Mouse (Mus musculus) hindbrain, postnatal 0 days (tissue): ENCODE results near the gene Slc28a1. TPM values are rescaled to one million over a fixed set of nuclear protein-coding genes. Genes with fewer than 3 reads are reported as not detected.

Experiments used
- ATAC-seq: fragments of 200-750 bp; cut with Nextera tagmentation; 2 replicates; pipeline ENCODE4 v1.8.0; 2017; ENCODE audit warnings: mild to moderate bottlenecking, moderate TSS enrichment, moderate library complexity
- DNase-seq: peaks from one replicate; pipeline ENCODE4 v3.0.0-alpha.2; 2015; ENCODE audit warnings: low spot score
- H3K27ac ChIP-seq: fragments of 300-500 bp; sonication (generic); 2 replicates; pipeline ENCODE4 v1.5.1; 2014; ENCODE audit warnings: mild to moderate bottlenecking
- H3K27me3 ChIP-seq: fragments of 300-500 bp; sonication (generic); 2 replicates; pipeline ENCODE4 v1.6.1; 2014; ENCODE audit warnings: low read length, mixed read lengths; ENCODE audit not compliant: insufficient read depth
- H3K36me3 ChIP-seq: fragments of 300-500 bp; sonication (generic); 2 replicates; pipeline ENCODE4 v1.6.1; 2014; ENCODE audit warnings: low read length, mixed read lengths; ENCODE audit not compliant: insufficient read depth
- H3K4me1 ChIP-seq: fragments of 300-500 bp; sonication (generic); 2 replicates; pipeline ENCODE4 v1.6.1; 2014; ENCODE audit warnings: antibody characterized with exemption, low read length, mixed read lengths; ENCODE audit not compliant: insufficient read depth
- H3K4me2 ChIP-seq: fragments of 300-500 bp; sonication (generic); 2 replicates; pipeline ENCODE4 v1.6.1; 2014; ENCODE audit warnings: low read depth, mild to moderate bottlenecking, low read length, moderate library complexity, mixed read lengths
- H3K4me3 ChIP-seq: fragments of 300-500 bp; sonication (generic); 2 replicates; pipeline ENCODE4 v1.5.1; 2014; ENCODE audit warnings: low read length
- H3K9ac ChIP-seq: fragments of 300-500 bp; sonication (generic); replicated peaks from 2 replicates; pipeline ENCODE4 v1.6.1; 2014; ENCODE audit warnings: mild to moderate bottlenecking, low read length, moderate library complexity, mixed read lengths
- H3K9me3 ChIP-seq: fragments of 300-500 bp; sonication (generic); 2 replicates; pipeline ENCODE4 v1.6.1; 2016; ENCODE audit warnings: low read length, mixed read lengths
- CTCF ChIP-seq: IDR thresholded peaks from 2 replicates; pipeline ENCODE4 v1.5.1; 2016; ENCODE audit warnings: antibody characterized with exemption, control low read depth, low read depth
- WGBS: fragments of 180-500 bp; shearing (Covaris S2); extraction: QIAGEN DNeasy Blood & Tissue Kit; methylation state at CpG from one replicate; pipeline ENCODE4 v1.1.7; 2014; 5-methylcytosine and 5-hydroxymethylcytosine counted together
- polyA plus RNA-seq: library from polyadenylated mRNA; unstranded; fragments of >200 nt; fragmentation: Nextera tagmentation; extraction: Ambion mirVana; gene quantifications from 2 replicates; pipeline ENCODE4 v1.2.1, GENCODE M21; 2015
- total RNA-seq: library from RNA; depleted of rRNA; stranded (reverse); fragments of >200 nt; gene quantifications from 2 replicates; pipeline ENCODE4 v1.2.3, GENCODE M21; 2014; rRNA removed

The Slc28a1 gene
- total and polyA plus RNA-seq, 2 experiments from 2014 or later = 0.10 to 0.47 TPM

GRCm38 (mm10) chr7:81214153-81214907 is 99.7 kb downstream of the Slc28a1 start:
- Histone ChIP-seq H3K36me3 (no peaks in the 10 kb centered on the region), H3K27me3 (peaks cover 44% of the 10 kb centered on the region), H3K27ac (no peak overlapping the region), H3K4me1 (peaks cover 4% of the 10 kb centered on the region; the same call in 1 of the 2 replicates), H3K4me2 (peak overlapping the region; percentile 51), H3K9me3 (no peaks in the 10 kb centered on the region), H3K9ac (peak overlapping the region; percentile 43), H3K4me3 (peak overlapping the region; percentile 43)
- DNase-seq = no peak
- 6% methylated on average over 40 of the region's 40 CpGs for whole genome bisulfite sequencing
- no peak for TF ChIP-seq CTCF
- 0 out of 2 replicates have a peak, but pooled peaks have one; percentile 10 for ATAC-seq

GRCm38 (mm10) chr7:81215950-81216349 is 101.4 kb downstream of the Slc28a1 start:
- no peak for DNase-seq
- H3K27ac ChIP-seq = no peak overlapping the region
- H3K4me2 ChIP-seq = no peak overlapping the region
- no peaks in the 10 kb centered on the region for H3K9me3 ChIP-seq
- ATAC-seq = no peak
- WGBS = 96% methylated on average over 1 of the region's 1 CpGs
- H3K9ac ChIP-seq = no peak overlapping the region
- H3K27me3 ChIP-seq = peaks cover 39% of the 10 kb centered on the region
- H3K36me3 ChIP-seq = no peaks in the 10 kb centered on the region
- H3K4me3 ChIP-seq = no peak overlapping the region
- peaks cover 4% of the 10 kb centered on the region; the same call in 1 of the 2 replicates for H3K4me1 ChIP-seq
- TF ChIP-seq CTCF = no peak

- Histone ChIP-seq H3K4me2 (no peak overlapping the region), H3K4me1 (no peaks in the 10 kb centered on the region), H3K9ac (no peak overlapping the region), H3K27ac (no peak overlapping the region), H3K36me3 (no peaks in the 10 kb centered on the region), H3K4me3 (no peak overlapping the region), H3K9me3 (no peaks in the 10 kb centered on the region), H3K27me3 (peaks cover 13% of the 10 kb centered on the region; the same call in 1 of the 2 replicates)
- no peak for ATAC-seq
- TF ChIP-seq CTCF = no peak
- WGBS = 65% methylated on average over 7 of the region's 7 CpGs
- no peak for DNase-seq
Observed at GRCm38 (mm10) chr7:81219321-81219720, 104.7 kb downstream of the Slc28a1 start.

Other genes starting within 250 kb of the Slc28a1 start
- gene Wdr73, start 213.5 kb upstream of the Slc28a1 start, total RNA-seq = 20.3 and 23.9 TPM in 2 replicates
- gene Wdr73, start 213.5 kb upstream of the Slc28a1 start, polyA plus RNA-seq = 29.2 and 35.7 TPM in 2 replicates
- 6.5 and 13.4 TPM in 2 replicates for gene Nmb, start 209.7 kb upstream of the Slc28a1 start, total RNA-seq
- 10.6 and 12.9 TPM in 2 replicates for gene Nmb, start 209.7 kb upstream of the Slc28a1 start, polyA plus RNA-seq
- 46.6 and 48.1 TPM in 2 replicates for gene Sec11a, start 167.0 kb upstream of the Slc28a1 start, total RNA-seq
- 140 and 144 TPM in 2 replicates for gene Sec11a, start 167.0 kb upstream of the Slc28a1 start, polyA plus RNA-seq
- gene Zfp592, start 121.1 kb upstream of the Slc28a1 start, total RNA-seq = 30.9 and 47.4 TPM in 2 replicates
- 4.3 TPM in 2 replicates for gene Zfp592, start 121.1 kb upstream of the Slc28a1 start, polyA plus RNA-seq
- 0.04 and 0.16 TPM in 2 replicates for gene Alpk3, start 57.2 kb upstream of the Slc28a1 start, total RNA-seq
- 0.13 and 0.16 TPM in 2 replicates for gene Alpk3, start 57.2 kb upstream of the Slc28a1 start, polyA plus RNA-seq
- 2.1 and 4.5 TPM in 2 replicates for gene Pde8a, start 98.8 kb downstream of the Slc28a1 start, total RNA-seq
- 1.8 and 1.9 TPM in 2 replicates for gene Pde8a, start 98.8 kb downstream of the Slc28a1 start, polyA plus RNA-seq
- 433 and 475 TPM in 2 replicates for gene Rps17, start 230.5 kb downstream of the Slc28a1 start, total RNA-seq
- gene Rps17, start 230.5 kb downstream of the Slc28a1 start, polyA plus RNA-seq = 759 and 765 TPM in 2 replicates